Comparison of ENCODE assay signal across 9 mouse cellular contexts in genomic region chr7:112743621-112744395, GRCm38 (mm10).
DNase-seq lines count a peak whose midpoint lies in the region; TF ChIP-seq lines count a peak whose summit lies in the region.
"Had no signal": no experiment of that assay in that cellular context is flagged by ENCODE, and none has a peak within 500 bp of the region (broad histone marks: within the 10 kb centered on the region; RNA-seq: fewer than 3 reads in every experiment).

No protein-coding gene starts in this region.

- no peak overlapping the region for H3K4me3 ChIP-seq in C2C12 (ENCODE audit: insufficient read depth, poor library complexity, severe bottlenecking)
- H3K4me3 ChIP-seq: megakaryocyte, embryonic 14.5 days had no signal

- peak; percentile 90 for DNase-seq in embryo, embryonic 11 days
- DNase-seq in heart, adult 9 months (ENCODE audit: low spot score in 2 of 2) = peak; percentile 52 to 58
- peak; percentile 77 for DNase-seq in kidney, adult 9 months
- DNase-seq in mesoderm, embryonic 11.5 days (ENCODE audit: low read depth, low spot score) = peak; percentile 87
- peak; percentile 74 for DNase-seq in yolk sac, embryonic 10.5 days (ENCODE audit: low spot score)
- DNase-seq in urinary bladder, postnatal 25 days (ENCODE audit: low spot score) = no peak
- DNase-seq in thymus, postnatal 14 days = no peak

- no peaks in the 10 kb centered on the region for H3K36me3 ChIP-seq in C2C12 (ENCODE audit: control insufficient read depth, insufficient read depth)

- H3K79me3 ChIP-seq in C2C12 (ENCODE audit: low read depth) = peaks cover 82% of the 10 kb centered on the region

- H3K79me2 ChIP-seq in C2C12 (ENCODE audit: control insufficient read depth, insufficient read depth) = peaks cover 100% of the 10 kb centered on the region

- TF ChIP-seq CTCF in C2C12 (IDR thresholded peaks at IDR 0.05; ENCODE audit: control insufficient read depth, insufficient read depth, insufficient read length) = no peak

- H3K27me3 ChIP-seq in C2C12 (ENCODE audit: control insufficient read depth, insufficient read depth, insufficient read length) = no peaks in the 10 kb centered on the region

- no peak overlapping the region for H3ac ChIP-seq in C2C12 (ENCODE audit: control insufficient read depth, insufficient read length, low read depth)

TF ChIP-seq in C2C12, 6 proteins besides CTCF, POLR2A, EP300 and RAD21:
- TF ChIP-seq MYOD1 (IDR thresholded peaks at IDR 0.05; ENCODE audit: control insufficient read depth, insufficient read length, low read depth) (peak; percentile 69), MYOG (IDR thresholded peaks at IDR 0.05; ENCODE audit: control insufficient read depth, extremely low read depth, insufficient read length) (no peak)

Comparison
In these comparisons a context has a peak if more than half of its experiments do, and no peak if none do; other contexts are left out.
1. DNase-seq: peak in embryo, embryonic 11 days (single experiment), heart, adult 9 months (2 of 2), kidney, adult 9 months (single experiment), mesoderm, embryonic 11.5 days (single experiment) and yolk sac, embryonic 10.5 days (single experiment); none in urinary bladder, postnatal 25 days (single experiment) and thymus, postnatal 14 days (single experiment).